Mouse (Mus musculus): ENCODE measurements at regions not wholly inside any gene's neighbourhood (a gene's known extent, or its start where the extent isn't known, plus 50 kb on each side); places are given as distances from the start of the nearest gene placed in this dataset.
A peak's percentile ranks its signal among the peaks of the same experiment; 100 is the strongest.
"Not testable (repeated sequence)": the region's sequence is repeated elsewhere in the genome, so short reads cannot be mapped to it uniquely, and the experiment has no call there.

GRCm38 (mm10) chr1:29737062-29737461 lies 957.0 kb upstream of the Gm597 start:
- H3K36me3 ChIP-seq (ENCODE audit: control insufficient read depth in 1 of 2, insufficient read depth in 2 of 2, low read length in 2 of 2); H3K79me2 ChIP-seq (ENCODE audit: control insufficient read depth, insufficient read depth, low read length, poor library complexity); DNase-seq (ENCODE audit: low read depth, low spot score); H3K9me3 ChIP-seq (replicated peaks; ENCODE audit: insufficient read depth, low read length); H3K4me3 ChIP-seq (ENCODE audit: control insufficient read depth in 1 of 2, insufficient read depth in 1 of 2, low read depth in 2 of 2, low read length in 2 of 2); H3K27ac ChIP-seq (ENCODE audit: control insufficient read depth, low read depth, low read length); H3K9ac ChIP-seq (ENCODE audit: control insufficient read depth, low read depth, low read length, poor library complexity, severe bottlenecking); H3K4me1 ChIP-seq (ENCODE audit: control insufficient read depth in 1 of 2, insufficient read depth in 2 of 2, low read length in 2 of 2); H3K27me3 ChIP-seq (ENCODE audit: control insufficient read depth in 1 of 2, insufficient read depth in 2 of 2, low read length in 2 of 2): not testable (repeated sequence)

GRCm38 (mm10) chr1:29731930-29732329 lies 951.9 kb upstream of the Gm597 start:
- H3K4me3 ChIP-seq (ENCODE audit: control insufficient read depth in 1 of 2, insufficient read depth in 1 of 2, low read depth in 2 of 2, low read length in 2 of 2) = no peak overlapping the region
- H3K79me2 ChIP-seq (ENCODE audit: control insufficient read depth, insufficient read depth, low read length, poor library complexity) = no peaks in the 10 kb centered on the region
- H3K4me1 ChIP-seq (ENCODE audit: control insufficient read depth in 1 of 2, insufficient read depth in 2 of 2, low read length in 2 of 2) = no peaks in the 10 kb centered on the region
- no peak for TF ChIP-seq MEF2A (IDR thresholded peaks at IDR 0.05; ENCODE audit: extremely low read depth, insufficient replicate concordance, low read depth, low read length, poor library complexity, severe bottlenecking)
- no peak for TF ChIP-seq ZKSCAN1 (IDR thresholded peaks at IDR 0.05; ENCODE audit: low read depth, low read length)
- no peak for TF ChIP-seq USF2 (IDR thresholded peaks at IDR 0.05; ENCODE audit: borderline replicate concordance in 1 of 2, insufficient read depth in 1 of 2, low read depth in 1 of 2, low read length in 2 of 2)
- no peak for TF ChIP-seq POLR2A (IDR thresholded peaks at IDR 0.05; ENCODE audit: control insufficient read depth in 1 of 2, insufficient read depth in 1 of 2, low read depth in 1 of 2, low read length in 2 of 2, poor library complexity in 1 of 2)
- TF ChIP-seq CTCF (IDR thresholded peaks at IDR 0.05 in 2 of 3, conservative IDR thresholded peaks at IDR 0.05 in 1 of 3; ENCODE audit: control insufficient read depth in 1 of 3, insufficient read depth in 1 of 3, low read depth in 2 of 3, low read length in 3 of 3, poor library complexity in 1 of 3, severe bottlenecking in 1 of 3) = no peak
- no peak overlapping the region for H3K9ac ChIP-seq (ENCODE audit: control insufficient read depth, low read depth, low read length, poor library complexity, severe bottlenecking)
- H3K27ac ChIP-seq (ENCODE audit: control insufficient read depth, low read depth, low read length) = no peak overlapping the region
- peak; percentile 2 for DNase-seq (ENCODE audit: low read depth, low spot score)
- no peaks in the 10 kb centered on the region for H3K36me3 ChIP-seq (ENCODE audit: control insufficient read depth in 1 of 2, insufficient read depth in 2 of 2, low read length in 2 of 2)
- no peaks in the 10 kb centered on the region for H3K27me3 ChIP-seq (ENCODE audit: control insufficient read depth in 1 of 2, insufficient read depth in 2 of 2, low read length in 2 of 2)
- no peaks in the 10 kb centered on the region for H3K9me3 ChIP-seq (replicated peaks; ENCODE audit: insufficient read depth, low read length)

Measured in MEL (cell line).